Mouse (Mus musculus) embryonic facial prominence, embryonic 10.5 days (tissue): Measurements from ENCODE around the gene Thrb. TPM values are rescaled to one million over a fixed set of nuclear protein-coding genes. Genes with fewer than 3 reads are reported as not detected.
"Not testable (repeated sequence)": the region's sequence is repeated elsewhere in the genome, so short reads cannot be mapped to it uniquely, and the experiment has no call there.

ENCODE experiments used
- DNase-seq: peaks from one replicate; pipeline ENCODE4 v3.0.0-alpha.2; 2017; ENCODE audit warnings: low spot score
- H3K27ac ChIP-seq: fragments of 300-500 bp; sonication (generic); replicated peaks from 2 replicates; pipeline ENCODE4 v1.5.1; 2016; ENCODE audit warnings: mild to moderate bottlenecking
- H3K27me3 ChIP-seq: fragments of 300-500 bp; sonication (generic); replicated peaks from 2 replicates; pipeline ENCODE4 v1.6.1; 2016; ENCODE audit warnings: low read depth, mild to moderate bottlenecking; ENCODE audit not compliant: poor library complexity, severe bottlenecking
- H3K36me3 ChIP-seq: fragments of 300-500 bp; sonication (generic); replicated peaks from 2 replicates; pipeline ENCODE4 v1.6.1; 2016; ENCODE audit warnings: mild to moderate bottlenecking, moderate library complexity
- H3K4me1 ChIP-seq: fragments of 300-500 bp; sonication (generic); 2 replicates; pipeline ENCODE4 v1.6.1; 2016
- H3K4me3 ChIP-seq: fragments of 300-500 bp; sonication (generic); 2 replicates; pipeline ENCODE4 v1.5.1; 2016; ENCODE audit warnings: mild to moderate bottlenecking, moderate library complexity
- H3K9me3 ChIP-seq: fragments of 300-500 bp; sonication (generic); 2 replicates; pipeline ENCODE4 v1.6.1; 2016; ENCODE audit warnings: mild to moderate bottlenecking
- WGBS: fragments of 180-500 bp; shearing (Covaris S2); methylation state at CpG from one replicate; pipeline ENCODE4 v1.1.7; 2016; 5-methylcytosine and 5-hydroxymethylcytosine counted together
- polyA plus RNA-seq: library from polyadenylated mRNA; unstranded; fragments of >200 nt; fragmentation: Nextera tagmentation; extraction: Ambion mirVana; gene quantifications from 2 replicates; pipeline ENCODE4 v1.2.1, GENCODE M21; 2016

Gene Thrb
- polyA plus RNA-seq, 1 experiment from 2014 or later = 1.5 TPM

DNA sequence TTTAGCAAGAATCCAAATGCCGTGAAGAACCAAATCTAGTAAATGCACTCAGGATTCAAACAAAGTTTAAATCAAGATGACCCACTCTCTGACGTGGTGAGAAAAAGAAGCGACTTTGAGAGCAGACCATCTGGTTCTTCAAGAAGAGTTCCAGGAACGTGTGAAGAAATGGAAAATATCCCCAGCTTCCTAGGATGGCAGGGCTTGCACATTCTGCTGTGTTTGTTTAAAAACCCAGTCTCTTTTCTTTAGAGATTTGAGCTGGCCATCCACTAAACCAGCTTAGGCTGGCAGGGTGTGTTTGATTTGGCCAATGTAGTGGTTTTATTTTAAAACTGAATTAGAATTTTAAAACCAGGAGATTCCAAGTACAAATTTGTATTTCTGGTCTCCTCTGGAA is 246.9 kb downstream of the Thrb start:
- H3K4me3 ChIP-seq = no peak overlapping the region
- 77% methylated on average over 4 of the region's 4 CpGs for WGBS
- no peaks in the 10 kb centered on the region for H3K9me3 ChIP-seq
- no peaks in the 10 kb centered on the region for H3K4me1 ChIP-seq
- H3K36me3 ChIP-seq = no peaks in the 10 kb centered on the region
- DNase-seq = no peak
- no peak overlapping the region for H3K27ac ChIP-seq
- no peaks in the 10 kb centered on the region for H3K27me3 ChIP-seq

DNA sequence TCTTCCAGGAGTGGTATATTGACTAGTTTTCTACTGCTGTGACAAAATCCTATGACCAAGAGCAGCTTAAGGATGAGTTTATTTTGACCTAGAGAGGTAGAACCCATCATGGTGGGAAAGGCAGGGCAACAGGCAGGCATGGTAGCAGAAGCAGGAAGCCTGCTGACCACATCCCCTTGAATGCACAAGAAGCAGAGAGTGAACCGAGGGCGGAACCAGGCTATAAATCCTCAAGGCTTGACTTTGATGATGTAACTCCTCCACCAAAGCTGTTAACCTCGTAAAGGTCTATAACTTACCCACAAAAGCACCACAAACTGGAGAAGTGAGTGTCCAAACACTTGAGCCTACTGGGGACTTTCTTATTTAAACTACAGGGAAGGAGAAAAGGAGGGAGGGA is 251.1 kb downstream of the Thrb start:
- Histone ChIP-seq H3K9me3 (no peaks in the 10 kb centered on the region), H3K36me3 (no peaks in the 10 kb centered on the region), H3K27me3 (no peaks in the 10 kb centered on the region), H3K4me1 (no peaks in the 10 kb centered on the region), H3K4me3 (no peak overlapping the region), H3K27ac (no peak overlapping the region)
- DNase-seq = no peak
- 85% methylated on average over 3 of the region's 3 CpGs for WGBS

DNA sequence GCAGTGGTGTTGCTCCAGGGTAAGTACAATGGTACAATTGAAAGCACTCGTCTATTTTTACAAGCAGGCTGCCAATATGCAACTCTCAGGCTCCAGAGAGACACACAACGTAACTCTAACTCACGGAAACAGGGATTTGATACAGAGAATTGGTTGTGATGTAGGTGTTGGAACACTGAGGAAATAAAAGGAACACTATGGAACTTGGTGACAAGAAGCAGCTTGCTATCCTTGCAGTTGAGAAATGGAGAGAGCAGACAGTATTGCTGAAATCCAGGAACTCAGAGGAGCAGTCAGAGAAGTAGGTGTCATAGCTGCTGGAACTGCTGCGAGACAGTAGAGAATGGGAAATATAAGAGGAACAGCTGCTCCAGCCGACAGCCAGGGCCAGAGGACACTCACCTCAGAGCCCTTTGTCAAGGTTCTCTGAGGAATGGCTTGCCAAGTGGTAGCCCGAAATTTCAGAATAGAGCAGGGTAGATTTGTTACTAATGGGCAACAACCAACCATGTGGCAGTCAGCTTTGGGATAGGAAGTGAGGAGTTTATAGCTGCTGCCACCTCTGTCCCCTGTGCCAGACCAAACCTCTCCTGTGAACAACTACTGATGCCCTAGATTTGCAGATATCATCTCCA is 252.6 kb downstream of the Thrb start:
- Histone ChIP-seq H3K27ac (no peak overlapping the region), H3K36me3 (no peaks in the 10 kb centered on the region), H3K9me3 (no peaks in the 10 kb centered on the region), H3K4me3 (no peak overlapping the region), H3K27me3 (no peaks in the 10 kb centered on the region), H3K4me1 (no peaks in the 10 kb centered on the region)
- WGBS = 55% methylated on average over 6 of the region's 6 CpGs
- no peak for DNase-seq

DNA sequence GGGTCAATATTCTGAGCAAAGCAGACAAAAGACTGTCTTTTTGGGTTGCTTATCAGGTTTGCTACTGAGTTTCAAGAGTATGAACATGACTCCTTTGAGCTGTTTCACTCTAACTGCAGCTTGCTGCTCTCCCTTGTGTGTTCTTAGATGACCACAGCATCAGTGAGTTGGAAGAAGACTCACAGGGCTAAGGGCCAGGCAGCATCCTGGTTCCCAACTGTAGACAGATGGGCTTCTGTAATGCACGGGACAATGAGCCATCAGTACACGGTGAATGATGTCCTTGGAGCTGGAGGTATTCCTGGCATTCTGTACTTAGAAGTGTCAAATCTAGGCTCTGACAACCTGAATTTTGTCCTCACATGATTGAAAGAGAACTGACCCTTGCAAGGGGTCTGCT is 255.5 kb downstream of the Thrb start:
- H3K9me3 ChIP-seq = no peaks in the 10 kb centered on the region
- 88% methylated on average over 2 of the region's 2 CpGs for WGBS
- no peak for DNase-seq
- H3K4me1 ChIP-seq = no peaks in the 10 kb centered on the region
- H3K27me3 ChIP-seq = no peaks in the 10 kb centered on the region
- no peak overlapping the region for H3K4me3 ChIP-seq
- no peak overlapping the region for H3K27ac ChIP-seq
- H3K36me3 ChIP-seq = no peaks in the 10 kb centered on the region

DNA sequence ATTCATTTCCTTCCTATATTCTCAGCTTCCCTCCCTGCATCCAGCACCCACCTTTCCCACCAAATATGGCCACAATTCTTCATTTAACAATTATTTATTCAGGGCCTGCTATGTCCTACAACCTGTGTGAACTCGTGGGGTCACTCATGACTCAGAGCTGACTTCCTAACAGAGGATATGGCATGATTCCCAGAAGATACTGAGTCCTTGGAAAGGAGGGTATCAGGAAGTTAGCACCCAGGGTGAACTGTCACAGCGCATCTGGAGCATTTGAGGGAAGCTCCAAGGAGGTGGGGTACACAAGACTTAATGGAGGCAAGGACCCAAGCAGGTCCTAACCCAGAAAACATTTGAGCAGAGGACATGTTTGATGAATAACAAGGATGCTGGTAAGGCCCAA is 256.6 kb downstream of the Thrb start:
- Histone ChIP-seq H3K4me3 (no peak overlapping the region), H3K27ac (no peak overlapping the region), H3K9me3 (no peaks in the 10 kb centered on the region), H3K27me3 (no peaks in the 10 kb centered on the region), H3K36me3 (no peaks in the 10 kb centered on the region), H3K4me1 (no peaks in the 10 kb centered on the region)
- WGBS = 81% methylated on average over 2 of the region's 2 CpGs
- DNase-seq = no peak

DNA sequence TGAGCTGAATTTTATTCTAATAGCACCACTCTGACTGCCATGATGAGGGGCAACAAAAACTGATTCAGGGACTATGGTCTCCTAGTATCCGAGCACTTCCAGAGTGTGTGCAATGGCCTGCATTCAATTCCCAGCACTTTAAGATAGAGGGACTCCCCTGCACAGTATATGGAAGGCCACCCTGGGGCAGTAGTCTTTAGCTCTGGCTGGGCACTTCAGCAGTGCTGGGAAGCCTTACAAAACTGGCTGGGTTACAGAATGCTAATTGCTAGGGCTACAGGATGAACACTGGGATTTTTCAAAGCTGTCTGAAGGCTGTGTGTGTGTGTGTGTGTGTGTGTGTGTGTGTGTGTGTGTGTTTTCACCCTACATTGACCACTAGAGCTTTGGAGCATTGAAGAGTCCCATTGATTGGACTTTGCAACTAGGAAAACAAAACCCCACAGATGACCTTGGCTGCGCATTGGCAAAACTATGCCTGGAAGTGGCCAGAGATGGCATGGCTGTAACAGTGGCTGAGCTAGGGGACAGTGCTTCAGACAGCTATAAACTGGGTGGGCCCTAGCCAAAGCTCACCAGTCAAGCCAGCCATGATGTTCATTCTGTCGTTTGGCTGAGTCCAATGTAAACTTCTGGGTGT is 257.2 kb downstream of the Thrb start:
- DNase-seq = no peak
- WGBS = 76% methylated on average over 3 of the region's 3 CpGs
- Histone ChIP-seq H3K27me3 (no peaks in the 10 kb centered on the region), H3K4me3 (no peak overlapping the region), H3K36me3 (no peaks in the 10 kb centered on the region), H3K4me1 (no peaks in the 10 kb centered on the region), H3K9me3 (no peaks in the 10 kb centered on the region), H3K27ac (no peak overlapping the region)

DNA sequence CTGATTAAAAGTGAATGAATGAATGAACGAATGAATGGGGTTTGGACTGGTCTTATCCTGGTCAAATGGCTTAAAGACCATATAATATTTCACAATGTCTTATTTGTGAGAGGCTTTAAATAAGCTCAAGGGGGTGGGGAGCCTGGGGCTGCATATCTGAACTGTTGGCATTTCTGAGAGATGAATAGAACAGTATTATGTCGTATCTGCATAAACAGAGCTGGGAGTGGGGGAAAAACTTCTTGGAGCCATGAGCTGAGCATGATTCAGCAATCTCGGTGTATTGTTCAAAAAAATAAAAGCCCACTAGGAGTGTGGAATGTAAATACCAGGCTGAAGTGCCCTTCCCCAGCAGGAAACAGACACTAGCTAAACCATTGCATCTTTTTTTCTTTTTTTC is 257.8 kb downstream of the Thrb start:
- Histone ChIP-seq H3K9me3 (no peaks in the 10 kb centered on the region), H3K27me3 (no peaks in the 10 kb centered on the region), H3K4me1 (no peaks in the 10 kb centered on the region), H3K36me3 (no peaks in the 10 kb centered on the region), H3K4me3 (no peak overlapping the region), H3K27ac (no peak overlapping the region)
- DNase-seq = no peak
- 59% methylated on average over 3 of the region's 3 CpGs for WGBS

DNA sequence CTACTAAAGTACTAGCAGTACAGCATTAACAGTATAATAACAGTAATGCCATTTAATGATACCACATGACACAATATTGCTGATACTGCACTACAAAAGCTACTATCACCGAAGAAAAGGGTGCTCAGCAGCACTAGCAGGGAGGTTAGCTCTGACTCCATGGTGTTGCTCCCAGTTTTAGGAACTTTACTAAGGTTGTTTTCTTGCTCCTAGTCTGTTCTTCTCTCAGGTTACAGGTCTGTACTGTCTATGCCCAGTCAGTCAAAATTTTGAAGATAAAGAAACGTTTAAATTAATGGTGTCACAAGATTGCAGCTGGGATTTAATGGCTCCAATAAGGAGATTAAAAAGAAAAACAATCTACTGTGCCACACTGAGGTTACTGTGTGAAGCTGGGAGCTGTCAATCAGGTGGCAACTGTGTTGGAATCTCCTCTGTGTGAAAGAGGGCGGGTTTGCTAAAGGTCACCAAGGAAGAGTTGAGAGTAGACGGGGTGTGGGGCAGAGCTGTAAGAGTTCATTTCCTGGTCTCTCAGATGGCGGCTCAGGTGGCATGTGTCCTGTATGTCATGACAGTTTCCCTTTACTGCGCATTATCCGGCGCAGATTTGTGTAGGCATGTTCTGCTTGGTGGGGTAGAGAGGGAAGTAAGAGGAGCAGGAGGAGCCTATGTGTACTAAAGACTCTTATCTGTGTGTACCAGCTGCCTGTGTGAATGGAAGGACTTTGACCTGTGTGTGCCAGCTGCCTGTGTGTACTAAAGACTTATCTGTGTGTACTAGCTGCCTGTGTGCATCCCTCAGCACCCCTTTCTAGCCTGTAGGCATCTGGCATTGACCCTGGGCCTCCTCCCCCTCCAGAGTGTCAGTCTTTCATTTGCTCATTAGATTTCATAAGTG is 263.0 kb downstream of the Thrb start:
- peaks cover 6% of the 10 kb centered on the region for H3K4me1 ChIP-seq
- no peak overlapping the region for H3K27ac ChIP-seq
- H3K36me3 ChIP-seq = no peaks in the 10 kb centered on the region
- H3K9me3 ChIP-seq = no peaks in the 10 kb centered on the region
- no peak overlapping the region for H3K4me3 ChIP-seq
- H3K27me3 ChIP-seq = no peaks in the 10 kb centered on the region
- 67% methylated on average over 8 of the region's 8 CpGs for WGBS
- DNase-seq = no peak

DNA sequence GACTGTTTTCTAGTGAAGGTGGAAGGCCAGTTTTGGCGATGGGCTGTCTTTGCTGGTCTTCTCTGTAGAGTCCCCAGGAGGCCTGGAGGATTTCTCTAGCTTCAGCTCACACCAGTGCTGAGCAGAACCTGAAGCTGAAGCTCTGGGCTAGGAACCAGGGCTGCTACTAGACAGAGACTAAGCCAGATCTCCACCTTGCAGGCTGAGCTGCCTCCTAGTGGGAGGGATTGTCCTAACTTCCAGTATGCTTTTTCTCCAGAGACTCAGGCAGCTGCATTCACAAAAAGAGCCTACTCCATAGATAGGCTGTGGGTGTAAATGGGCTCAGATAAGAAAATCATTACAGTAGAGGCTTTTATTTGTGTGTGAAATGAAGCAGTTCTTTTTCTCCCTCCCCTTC is 267.4 kb downstream of the Thrb start:
- DNase-seq = no peak
- Histone ChIP-seq H3K9me3 (no peaks in the 10 kb centered on the region), H3K4me3 (no peak overlapping the region), H3K27ac (no peak overlapping the region), H3K36me3 (no peaks in the 10 kb centered on the region), H3K27me3 (no peaks in the 10 kb centered on the region), H3K4me1 (peaks cover 6% of the 10 kb centered on the region)
- 38% methylated on average over 1 of the region's 1 CpGs for WGBS

DNA sequence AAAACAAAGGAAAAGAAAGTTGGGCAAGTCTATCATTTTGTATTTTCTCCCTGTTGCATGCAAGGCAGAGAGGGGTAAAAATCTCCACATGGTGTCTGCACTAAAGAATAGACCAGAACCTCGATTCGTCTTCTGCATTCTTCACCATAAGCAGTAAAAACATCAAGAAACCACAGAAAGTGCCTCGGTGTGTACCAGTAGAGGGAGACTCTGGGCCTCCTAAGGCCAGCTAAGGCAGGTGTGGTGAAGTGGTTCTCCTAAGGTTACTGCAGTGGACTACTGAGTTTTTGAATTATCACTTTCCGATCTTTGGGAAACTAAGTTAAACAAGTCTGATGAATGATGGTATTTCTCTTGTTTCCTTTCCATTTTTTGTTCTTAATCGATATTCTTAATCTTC is 269.5 kb downstream of the Thrb start:
- no peak overlapping the region for H3K27ac ChIP-seq
- H3K9me3 ChIP-seq = no peaks in the 10 kb centered on the region
- H3K4me3 ChIP-seq = no peak overlapping the region
- H3K27me3 ChIP-seq = no peaks in the 10 kb centered on the region
- no peak for DNase-seq
- WGBS = 74% methylated on average over 5 of the region's 5 CpGs
- H3K4me1 ChIP-seq = no peaks in the 10 kb centered on the region
- no peaks in the 10 kb centered on the region for H3K36me3 ChIP-seq

DNA sequence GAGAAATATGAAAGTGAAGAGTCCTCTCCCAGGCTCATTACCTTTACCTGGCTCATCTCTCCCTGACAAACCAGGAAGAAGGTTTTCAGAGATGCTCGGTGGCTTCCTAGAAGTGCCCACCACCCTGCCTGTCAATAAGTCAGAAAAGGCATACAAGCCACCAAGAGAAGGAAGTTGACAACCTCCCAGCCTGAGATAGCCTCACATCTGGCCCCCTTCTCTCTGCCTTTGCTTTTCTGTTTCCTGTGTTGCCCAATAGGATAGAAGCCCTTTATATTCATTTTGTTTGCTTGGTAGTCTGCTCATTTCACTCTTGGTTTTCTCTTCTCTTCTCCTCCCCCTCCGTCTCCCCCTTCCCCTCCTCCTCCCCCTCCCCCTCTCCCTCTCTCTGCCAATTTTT is 273.4 kb downstream of the Thrb start:
- DNase-seq = no peak
- no peaks in the 10 kb centered on the region for H3K36me3 ChIP-seq
- no peak overlapping the region for H3K27ac ChIP-seq
- H3K27me3 ChIP-seq = no peaks in the 10 kb centered on the region
- no peaks in the 10 kb centered on the region for H3K4me1 ChIP-seq
- no peaks in the 10 kb centered on the region for H3K9me3 ChIP-seq
- H3K4me3 ChIP-seq = no peak overlapping the region
- WGBS = 77% methylated on average over 2 of the region's 2 CpGs

DNA sequence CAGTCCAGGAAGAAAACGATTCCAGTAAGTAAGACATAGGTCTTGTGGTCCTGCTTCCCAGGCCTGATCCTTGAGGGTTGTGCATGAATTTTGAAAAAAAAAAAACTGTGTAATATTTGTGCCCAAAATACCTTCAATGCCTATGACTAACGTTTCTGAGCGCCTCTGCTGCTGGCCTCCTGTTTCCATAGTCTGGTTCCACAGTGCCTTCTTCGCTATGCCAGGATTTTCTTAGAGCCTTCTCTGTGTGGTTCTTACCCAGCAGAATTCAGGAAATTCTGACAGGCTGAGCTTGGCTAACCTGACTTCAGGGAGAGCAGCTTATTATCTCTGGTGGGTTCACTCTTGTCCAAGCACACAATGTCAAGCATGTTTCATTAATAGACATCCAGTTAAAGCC is 274.7 kb downstream of the Thrb start:
- H3K9me3 ChIP-seq, DNase-seq, H3K36me3 ChIP-seq, H3K27me3 ChIP-seq, H3K4me3 ChIP-seq, H3K4me1 ChIP-seq, H3K27ac ChIP-seq: not testable (repeated sequence)
- 90% methylated on average over 4 of the region's 4 CpGs for WGBS

DNA sequence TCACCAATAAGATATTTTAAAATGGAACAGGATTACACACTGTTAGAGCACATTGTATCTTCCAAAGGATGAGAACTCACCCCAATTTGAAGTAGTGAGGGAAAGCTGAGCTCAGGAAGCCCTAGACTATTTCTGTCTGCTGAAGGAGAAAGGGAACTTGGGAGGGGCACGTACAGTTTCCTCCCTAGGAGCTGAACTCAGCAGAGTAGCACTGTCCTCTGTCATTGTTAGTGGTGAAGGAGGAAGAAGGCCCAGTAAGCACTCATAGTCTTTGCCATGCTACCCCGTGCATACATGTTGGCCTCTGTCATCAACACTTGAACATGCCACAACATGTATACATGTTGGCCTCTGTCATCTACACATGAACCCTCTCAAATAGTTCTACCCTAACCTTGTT is 294.0 kb downstream of the Thrb start:
- H3K27ac ChIP-seq = no peak overlapping the region
- no peaks in the 10 kb centered on the region for H3K9me3 ChIP-seq
- DNase-seq = no peak
- no peaks in the 10 kb centered on the region for H3K27me3 ChIP-seq
- H3K4me1 ChIP-seq = no peaks in the 10 kb centered on the region
- WGBS = 87% methylated on average over 2 of the region's 2 CpGs
- no peaks in the 10 kb centered on the region for H3K36me3 ChIP-seq
- no peak overlapping the region for H3K4me3 ChIP-seq
